Mouse (Mus musculus) MEL (cell line): Measurements from ENCODE around the gene 4930447C04Rik.

ENCODE experiments used
- CTCF ChIP-seq, 3 experiments: IDR thresholded peaks in 2 of 3; conservative IDR thresholded peaks in 1 of 3; 2 replicates each; pipeline ENCODE4 v1.5.1; 2011 to 2012; ENCODE audit warnings: low read length in 3 of 3, low read depth in 2 of 3, mild to moderate bottlenecking in 2 of 3, improper control_type of control experiment in 1 of 3, inconsistent platforms in 1 of 3, mixed read lengths in 1 of 3, moderate library complexity in 1 of 3; ENCODE audit not compliant: control insufficient read depth in 1 of 3, insufficient read depth in 1 of 3, poor library complexity in 1 of 3, severe bottlenecking in 1 of 3
- EP300 ChIP-seq, 2 experiments: IDR thresholded peaks; 2 replicates each; pipeline ENCODE4 v1.6.1; 2011; ENCODE audit warnings: improper control_type of control experiment in 2 of 2, low read length in 2 of 2, low read depth in 1 of 2, mild to moderate bottlenecking in 1 of 2
- HCFC1 ChIP-seq: IDR thresholded peaks from 2 replicates; pipeline ENCODE4 v1.6.1; 2012; ENCODE audit warnings: low read depth, mild to moderate bottlenecking, inconsistent platforms, low read length, improper control_type of control experiment, moderate library complexity
- MAZ ChIP-seq: IDR thresholded peaks from 2 replicates; pipeline ENCODE4 v1.6.1; 2012; ENCODE audit warnings: low read depth, mild to moderate bottlenecking, inconsistent platforms, low read length, improper control_type of control experiment
- NRF1 ChIP-seq: IDR thresholded peaks from 2 replicates; pipeline ENCODE4 v1.6.1; 2014; ENCODE audit warnings: low read depth, mild to moderate bottlenecking, inconsistent platforms, low read length, improper control_type of control experiment, moderate library complexity; ENCODE audit not compliant: poor library complexity, insufficient read depth, severe bottlenecking
- POLR2A ChIP-seq, 2 experiments: IDR thresholded peaks; 2 replicates each; pipeline ENCODE4 v1.6.1; 2011 to 2012; ENCODE audit warnings: low read length in 2 of 2, mild to moderate bottlenecking in 2 of 2, control low read depth in 1 of 2, improper control_type of control experiment in 1 of 2, low read depth in 1 of 2, moderate library complexity in 1 of 2; ENCODE audit not compliant: control insufficient read depth in 1 of 2, insufficient read depth in 1 of 2, poor library complexity in 1 of 2
- POLR2AphosphoS2 ChIP-seq: IDR thresholded peaks from 2 replicates; pipeline ENCODE4 v1.6.1; 2011; ENCODE audit warnings: low read length, improper control_type of control experiment
- POLR2AphosphoS5 ChIP-seq: IDR thresholded peaks from 2 replicates; pipeline ENCODE4 v1.6.1; 2012; ENCODE audit warnings: low read depth, borderline replicate concordance, mild to moderate bottlenecking, inconsistent platforms, low read length, moderate library complexity, mixed read lengths
- SIN3A ChIP-seq: IDR thresholded peaks from 2 replicates; pipeline ENCODE4 v1.6.1; 2012; ENCODE audit warnings: low read length, improper control_type of control experiment, inconsistent platforms
- UBTF ChIP-seq: IDR thresholded peaks from 2 replicates; pipeline ENCODE4 v1.6.1; 2012; ENCODE audit warnings: low read depth, mild to moderate bottlenecking, inconsistent platforms, low read length, improper control_type of control experiment, moderate library complexity, borderline replicate concordance; ENCODE audit not compliant: insufficient read depth
- USF1 ChIP-seq: IDR thresholded peaks from 2 replicates; pipeline ENCODE4 v1.6.1; 2014; ENCODE audit warnings: low read depth, mild to moderate bottlenecking, inconsistent platforms, low read length, improper control_type of control experiment, moderate library complexity
- ZC3H11A ChIP-seq: IDR thresholded peaks from 2 replicates; pipeline ENCODE4 v1.6.1; 2012; ENCODE audit warnings: low read depth, mild to moderate bottlenecking, inconsistent platforms, low read length, improper control_type of control experiment
- ZKSCAN1 ChIP-seq: IDR thresholded peaks from 2 replicates; pipeline ENCODE4 v1.6.1; 2012; ENCODE audit warnings: low read depth, mild to moderate bottlenecking, inconsistent platforms, low read length, improper control_type of control experiment, moderate library complexity

- TF ChIP-seq POLR2A (IDR thresholded peaks at IDR 0.05; ENCODE audit: control insufficient read depth in 1 of 2, insufficient read depth in 1 of 2, low read depth in 1 of 2, low read length in 2 of 2, poor library complexity in 1 of 2) (no peak), POLR2AphosphoS5 (no peak), MAZ (no peak), USF1 (no peak), ZKSCAN1 (no peak), UBTF (no peak), HCFC1 (no peak), POLR2AphosphoS2 (no peak), CTCF (IDR thresholded peaks at IDR 0.05 in 2 of 3, conservative IDR thresholded peaks at IDR 0.05 in 1 of 3; ENCODE audit: control insufficient read depth in 1 of 3, insufficient read depth in 1 of 3, low read depth in 2 of 3, low read length in 3 of 3, poor library complexity in 1 of 3, severe bottlenecking in 1 of 3) (no peak), ZC3H11A (no peak), NRF1 (no peak), SIN3A (no peak), EP300 (IDR thresholded peaks at IDR 0.05; ENCODE audit: low read depth in 1 of 2, low read length in 2 of 2) (no peak)
Observed at GRCm38 (mm10) chr12:72854377-72855032, 86.1 kb downstream of the 4930447C04Rik start.
